Mouse (Mus musculus): ENCODE measurements around the gene Rc3h1. TPM values are rescaled to one million over a fixed set of nuclear protein-coding genes. Genes with fewer than 3 reads are reported as not detected.
"Not testable (repeated sequence)": the region's sequence is repeated elsewhere in the genome, so short reads cannot be mapped to it uniquely, and the experiment has no call there.

Gene Rc3h1
- polyA plus RNA-seq, 1 experiment from 2014 or later, result 9.3 TPM

DNA sequence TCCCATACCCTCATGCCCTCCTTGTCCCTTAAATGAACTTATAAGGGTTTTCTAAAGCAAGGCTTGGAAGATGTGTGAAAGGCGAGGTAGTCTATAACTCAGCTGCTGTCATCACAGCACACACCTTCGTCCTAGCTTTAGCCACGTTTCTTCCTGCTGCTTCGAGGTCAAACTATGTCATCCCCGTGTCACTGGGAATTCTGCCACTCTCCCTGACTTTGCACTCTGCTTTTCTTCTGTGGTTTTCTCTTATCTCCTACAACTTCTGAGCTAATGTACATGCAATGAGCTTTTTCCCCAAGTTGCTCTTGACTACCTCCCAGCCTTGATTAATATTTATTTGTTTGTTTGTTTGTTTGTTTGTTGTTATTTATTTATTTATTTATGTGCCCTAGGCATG lies 73.8 kb downstream of the Rc3h1 start:
- ATAC-seq (replicated peaks; ENCODE audit: insufficient number of reproducible peaks, low FRiP score, low TSS enrichment), result no peak
- H3K4me2 ChIP-seq, result no peak overlapping the region
- H3K36me3 ChIP-seq (ENCODE audit: control insufficient read depth, insufficient read depth, low read length), result no peaks in the 10 kb centered on the region
- H3K27me3 ChIP-seq (ENCODE audit: control insufficient read depth, insufficient read depth, low read length), result no peaks in the 10 kb centered on the region
- no peak overlapping the region for H3K9ac ChIP-seq (ENCODE audit: low read depth, low read length)
- H3K9me3 ChIP-seq (replicated peaks; ENCODE audit: control insufficient read depth, low read length), result no peaks in the 10 kb centered on the region
- H3K4me1 ChIP-seq (ENCODE audit: control insufficient read depth, insufficient read depth, low read length), result no peaks in the 10 kb centered on the region
- H3K4me3 ChIP-seq (ENCODE audit: low read depth, low read length), result no peak overlapping the region
- no peak overlapping the region for H3K27ac ChIP-seq (ENCODE audit: low read depth, low read length)
- 72% methylated on average over 5 of the region's 5 CpGs for WGBS (ENCODE audit: insufficient replicate concordance)

DNA sequence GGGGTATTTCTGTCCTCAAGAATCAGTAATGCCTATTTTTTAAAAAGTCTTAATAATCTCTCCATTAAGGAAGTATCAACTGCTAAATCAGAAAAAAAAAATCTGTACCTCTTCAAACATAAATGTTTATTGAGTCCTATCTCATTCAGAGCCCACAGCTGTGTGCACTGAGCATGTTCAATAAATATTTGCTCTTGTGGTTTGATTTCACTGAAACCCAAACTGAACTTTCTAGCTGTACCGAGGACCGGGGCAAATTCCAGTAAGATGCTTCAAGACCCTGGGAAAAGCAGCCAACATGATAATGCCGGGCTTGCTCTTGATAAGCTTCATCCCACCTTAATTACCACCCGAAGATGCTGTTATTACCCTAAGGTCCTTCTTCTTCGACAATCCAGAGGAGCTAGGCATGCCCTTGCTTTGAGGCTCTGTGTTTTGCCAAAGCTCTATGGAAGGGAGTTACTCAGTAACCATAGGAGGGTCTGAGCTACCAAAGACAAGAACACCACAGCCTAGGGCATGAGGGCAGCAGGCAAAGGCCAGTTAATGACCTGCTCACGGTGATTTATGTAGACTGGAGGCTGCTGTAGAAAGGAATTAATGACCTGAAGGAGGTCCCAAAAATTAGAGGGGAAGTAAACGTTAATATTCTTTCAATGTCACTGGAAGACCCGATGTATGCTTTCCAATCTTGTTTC lies 74.5 kb downstream of the Rc3h1 start:
- no peaks in the 10 kb centered on the region for H3K36me3 ChIP-seq (ENCODE audit: control insufficient read depth, insufficient read depth, low read length)
- H3K27ac ChIP-seq (ENCODE audit: low read depth, low read length), result no peak overlapping the region
- WGBS (ENCODE audit: insufficient replicate concordance), result 82% methylated on average over 8 of the region's 8 CpGs
- no peak for ATAC-seq (replicated peaks; ENCODE audit: insufficient number of reproducible peaks, low FRiP score, low TSS enrichment)
- no peak overlapping the region for H3K9ac ChIP-seq (ENCODE audit: low read depth, low read length)
- H3K4me1 ChIP-seq (ENCODE audit: control insufficient read depth, insufficient read depth, low read length), result no peaks in the 10 kb centered on the region
- H3K4me3 ChIP-seq (ENCODE audit: low read depth, low read length), result no peak overlapping the region
- no peak overlapping the region for H3K4me2 ChIP-seq
- H3K27me3 ChIP-seq (ENCODE audit: control insufficient read depth, insufficient read depth, low read length), result no peaks in the 10 kb centered on the region
- H3K9me3 ChIP-seq (replicated peaks; ENCODE audit: control insufficient read depth, low read length), result no peaks in the 10 kb centered on the region

DNA sequence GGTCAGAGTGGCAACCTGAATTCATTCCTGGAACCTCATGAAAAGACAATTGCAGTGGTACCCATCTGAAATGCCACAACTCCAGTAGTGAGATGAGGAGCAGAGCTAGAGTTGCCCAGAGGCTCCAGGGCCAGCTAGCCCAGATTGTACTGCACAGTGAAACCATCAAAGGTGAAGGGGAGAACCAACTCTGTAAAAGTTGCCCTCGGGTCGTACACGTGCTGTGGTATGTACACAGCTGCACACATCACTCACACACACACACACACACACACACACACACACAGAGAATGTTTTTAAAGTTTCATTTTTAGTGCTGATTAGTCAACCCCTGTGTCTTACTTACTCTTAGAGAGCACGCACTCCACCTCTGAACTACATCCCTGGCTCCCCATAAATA lies 75.1 kb downstream of the Rc3h1 start:
- H3K4me2 ChIP-seq, result no peak overlapping the region
- H3K27me3 ChIP-seq (ENCODE audit: control insufficient read depth, insufficient read depth, low read length), result no peaks in the 10 kb centered on the region
- WGBS (ENCODE audit: insufficient replicate concordance), result 87% methylated on average over 4 of the region's 4 CpGs
- ATAC-seq (replicated peaks; ENCODE audit: insufficient number of reproducible peaks, low FRiP score, low TSS enrichment), result no peak
- no peak overlapping the region for H3K9ac ChIP-seq (ENCODE audit: low read depth, low read length)
- H3K27ac ChIP-seq (ENCODE audit: low read depth, low read length), result no peak overlapping the region
- H3K36me3 ChIP-seq (ENCODE audit: control insufficient read depth, insufficient read depth, low read length), result no peaks in the 10 kb centered on the region
- H3K4me3 ChIP-seq (ENCODE audit: low read depth, low read length), result no peak overlapping the region
- H3K4me1 ChIP-seq (ENCODE audit: control insufficient read depth, insufficient read depth, low read length), result no peaks in the 10 kb centered on the region
- H3K9me3 ChIP-seq (replicated peaks; ENCODE audit: control insufficient read depth, low read length), result no peaks in the 10 kb centered on the region

DNA sequence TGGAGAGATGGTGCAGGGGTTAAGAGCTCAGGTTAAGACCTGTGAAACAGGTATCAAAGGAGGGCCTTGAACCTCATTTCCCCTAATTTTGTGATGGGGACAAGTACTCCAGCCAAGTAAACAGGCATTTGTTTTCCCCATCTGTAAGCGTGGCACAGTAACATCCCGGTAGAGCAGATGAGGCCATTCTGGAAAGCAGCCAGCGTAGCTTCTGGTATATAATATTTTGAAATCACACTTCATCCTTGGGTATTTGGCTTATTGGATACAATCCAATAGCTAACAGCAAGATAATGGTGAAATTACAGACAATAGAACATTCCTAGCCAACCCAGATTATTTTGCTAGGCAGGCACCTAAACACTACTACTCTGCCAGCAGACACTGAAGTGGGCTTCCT lies 76.7 kb downstream of the Rc3h1 start:
- Histone ChIP-seq H3K27me3 (ENCODE audit: control insufficient read depth, insufficient read depth, low read length) (no peaks in the 10 kb centered on the region), H3K27ac (ENCODE audit: low read depth, low read length) (no peak overlapping the region)
- 92% methylated on average over 3 of the region's 3 CpGs for WGBS (ENCODE audit: insufficient replicate concordance)

DNA sequence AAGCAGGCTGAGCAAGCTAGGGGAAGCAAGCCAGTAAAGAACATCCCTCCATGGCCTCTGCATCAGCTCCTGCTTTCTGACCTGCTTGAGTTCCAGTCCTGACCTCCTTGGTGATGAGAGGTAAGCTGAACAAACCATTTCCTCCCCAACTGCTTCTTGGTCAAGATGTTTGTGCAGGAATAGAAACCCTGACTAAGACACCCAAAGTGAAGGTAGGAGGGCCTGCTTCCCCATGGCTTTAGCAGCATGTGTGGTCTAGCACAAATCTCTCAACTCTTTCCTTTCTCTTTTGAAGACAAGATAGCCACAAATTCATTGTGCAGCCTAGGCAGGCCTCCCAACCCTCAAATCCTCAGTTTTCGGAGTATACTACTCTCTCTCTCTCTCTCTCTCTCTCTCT lies 78.5 kb downstream of the Rc3h1 start:
- not testable (repeated sequence) for H3K4me3 ChIP-seq (ENCODE audit: low read depth, low read length); H3K9me3 ChIP-seq (replicated peaks; ENCODE audit: control insufficient read depth, low read length); ATAC-seq (replicated peaks; ENCODE audit: insufficient number of reproducible peaks, low FRiP score, low TSS enrichment); H3K27ac ChIP-seq (ENCODE audit: low read depth, low read length); H3K4me1 ChIP-seq (ENCODE audit: control insufficient read depth, insufficient read depth, low read length); H3K27me3 ChIP-seq (ENCODE audit: control insufficient read depth, insufficient read depth, low read length); H3K9ac ChIP-seq (ENCODE audit: low read depth, low read length); H3K36me3 ChIP-seq (ENCODE audit: control insufficient read depth, insufficient read depth, low read length); H3K4me2 ChIP-seq
- 75% methylated on average over 1 of the region's 1 CpGs for WGBS (ENCODE audit: insufficient replicate concordance)

More for the DNA sequence above, 76.7 kb downstream of the Rc3h1 start:
- no peaks in the 10 kb centered on the region for H3K36me3 ChIP-seq (ENCODE audit: control insufficient read depth, insufficient read depth, low read length)
- no peaks in the 10 kb centered on the region for H3K9me3 ChIP-seq (replicated peaks; ENCODE audit: control insufficient read depth, low read length)
- H3K9ac ChIP-seq (ENCODE audit: low read depth, low read length), result no peak overlapping the region
- H3K4me1 ChIP-seq (ENCODE audit: control insufficient read depth, insufficient read depth, low read length), result no peaks in the 10 kb centered on the region
- ATAC-seq (replicated peaks; ENCODE audit: insufficient number of reproducible peaks, low FRiP score, low TSS enrichment), result no peak
- no peak overlapping the region for H3K4me2 ChIP-seq
- H3K4me3 ChIP-seq (ENCODE audit: low read depth, low read length), result no peak overlapping the region

DNA sequence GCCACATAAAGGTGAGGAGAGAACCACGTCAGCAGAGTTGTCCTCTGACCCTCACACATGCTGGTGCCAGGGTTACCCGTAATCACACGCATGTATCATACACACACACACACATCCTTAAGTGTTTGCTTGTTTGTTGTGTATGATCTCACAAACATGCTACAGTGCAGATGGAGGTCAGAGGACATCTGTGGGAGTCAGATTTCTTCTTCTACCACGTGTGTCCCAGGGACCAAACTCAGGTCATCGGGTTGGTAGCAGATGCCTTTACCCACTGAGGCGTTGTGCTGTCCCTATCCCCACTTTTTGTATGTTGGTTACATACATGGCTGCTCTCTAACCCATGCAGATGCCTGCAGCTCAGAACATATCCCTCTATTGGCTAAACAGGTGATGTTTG lies 79.3 kb downstream of the Rc3h1 start:
- WGBS (ENCODE audit: insufficient replicate concordance), result 83% methylated on average over 6 of the region's 6 CpGs

DNA sequence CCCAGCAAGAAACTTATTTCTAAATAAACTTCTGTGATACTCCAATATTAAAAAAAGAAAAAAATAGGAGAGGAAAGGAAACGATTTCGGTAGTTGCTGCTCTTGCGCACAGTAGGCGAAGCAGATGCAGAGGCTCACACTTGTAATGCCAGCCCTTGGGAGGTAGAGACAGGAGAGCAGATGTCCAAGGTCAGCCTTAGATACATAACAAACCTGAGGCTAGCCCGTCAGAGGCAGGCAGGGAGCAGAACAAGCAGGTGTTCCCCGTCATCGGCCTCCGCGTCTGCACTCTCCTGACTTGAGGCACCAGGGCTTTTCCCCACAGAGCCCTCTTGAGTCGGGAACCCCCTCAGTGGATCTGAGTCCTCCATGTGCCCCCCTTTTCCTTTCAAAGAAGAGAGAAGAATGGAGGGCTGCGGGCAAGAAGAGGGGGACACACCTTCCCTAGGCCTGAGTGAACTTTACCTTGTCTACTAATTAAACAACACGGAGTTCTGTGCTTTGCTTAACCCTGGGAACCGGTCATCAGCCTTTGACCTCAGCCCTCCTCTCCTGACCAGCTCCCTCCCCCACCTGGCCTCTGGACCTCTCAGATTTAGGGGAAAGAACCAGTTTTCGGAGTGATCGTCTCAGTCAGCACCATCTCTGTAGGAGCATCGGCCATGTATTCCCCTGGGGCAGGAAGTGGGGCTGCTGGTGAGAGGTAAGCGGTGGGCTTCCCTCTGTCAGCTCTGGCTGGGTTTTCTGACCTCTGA lies 80.8 kb downstream of the Rc3h1 start:
- H3K9ac ChIP-seq (ENCODE audit: low read depth, low read length), result no peak overlapping the region
- no peaks in the 10 kb centered on the region for H3K9me3 ChIP-seq (replicated peaks; ENCODE audit: control insufficient read depth, low read length)
- no peak overlapping the region for H3K27ac ChIP-seq (ENCODE audit: low read depth, low read length)
- H3K36me3 ChIP-seq (ENCODE audit: control insufficient read depth, insufficient read depth, low read length), result no peaks in the 10 kb centered on the region
- WGBS (ENCODE audit: insufficient replicate concordance), result 82% methylated on average over 17 of the region's 17 CpGs
- H3K27me3 ChIP-seq (ENCODE audit: control insufficient read depth, insufficient read depth, low read length), result no peaks in the 10 kb centered on the region
- H3K4me3 ChIP-seq (ENCODE audit: low read depth, low read length), result no peak overlapping the region
- no peak for ATAC-seq (replicated peaks; ENCODE audit: insufficient number of reproducible peaks, low FRiP score, low TSS enrichment)
- no peak overlapping the region for H3K4me2 ChIP-seq
- H3K4me1 ChIP-seq (ENCODE audit: control insufficient read depth, insufficient read depth, low read length), result no peaks in the 10 kb centered on the region

More for the DNA sequence above, 79.3 kb downstream of the Rc3h1 start:
- no peak overlapping the region for H3K27ac ChIP-seq (ENCODE audit: low read depth, low read length)
- no peaks in the 10 kb centered on the region for H3K36me3 ChIP-seq (ENCODE audit: control insufficient read depth, insufficient read depth, low read length)
- H3K9ac ChIP-seq (ENCODE audit: low read depth, low read length), result no peak overlapping the region
- no peaks in the 10 kb centered on the region for H3K4me1 ChIP-seq (ENCODE audit: control insufficient read depth, insufficient read depth, low read length)
- H3K9me3 ChIP-seq (replicated peaks; ENCODE audit: control insufficient read depth, low read length), result no peaks in the 10 kb centered on the region
- H3K27me3 ChIP-seq (ENCODE audit: control insufficient read depth, insufficient read depth, low read length), result no peaks in the 10 kb centered on the region
- ATAC-seq (replicated peaks; ENCODE audit: insufficient number of reproducible peaks, low FRiP score, low TSS enrichment), result no peak
- no peak overlapping the region for H3K4me3 ChIP-seq (ENCODE audit: low read depth, low read length)
- no peak overlapping the region for H3K4me2 ChIP-seq

DNA sequence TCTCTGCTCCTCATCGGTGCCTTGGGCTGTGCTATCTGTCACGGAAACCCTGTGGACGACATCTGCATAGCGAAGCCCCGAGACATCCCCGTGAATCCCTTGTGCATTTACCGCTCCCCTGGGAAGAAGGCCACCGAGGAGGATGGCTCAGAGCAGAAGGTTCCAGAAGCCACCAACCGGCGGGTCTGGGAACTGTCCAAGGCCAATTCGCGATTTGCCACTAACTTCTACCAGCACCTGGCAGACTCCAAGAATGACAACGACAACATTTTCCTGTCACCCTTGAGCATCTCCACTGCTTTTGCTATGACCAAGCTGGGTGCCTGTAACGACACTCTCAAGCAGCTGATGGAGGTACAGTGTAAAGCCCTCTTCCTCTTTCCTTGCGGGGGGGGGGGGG lies 83.2 kb downstream of the Rc3h1 start:
- Histone ChIP-seq H3K4me2 (no peak overlapping the region), H3K9me3 (replicated peaks; ENCODE audit: control insufficient read depth, low read length) (no peaks in the 10 kb centered on the region), H3K27ac (ENCODE audit: low read depth, low read length) (no peak overlapping the region), H3K27me3 (ENCODE audit: control insufficient read depth, insufficient read depth, low read length) (no peaks in the 10 kb centered on the region), H3K9ac (ENCODE audit: low read depth, low read length) (no peak overlapping the region), H3K4me3 (ENCODE audit: low read depth, low read length) (no peak overlapping the region), H3K36me3 (ENCODE audit: control insufficient read depth, insufficient read depth, low read length) (no peaks in the 10 kb centered on the region), H3K4me1 (ENCODE audit: control insufficient read depth, insufficient read depth, low read length) (no peaks in the 10 kb centered on the region)
- ATAC-seq (replicated peaks; ENCODE audit: insufficient number of reproducible peaks, low FRiP score, low TSS enrichment), result no peak
- 76% methylated on average over 15 of the region's 15 CpGs for WGBS (ENCODE audit: insufficient replicate concordance)

DNA sequence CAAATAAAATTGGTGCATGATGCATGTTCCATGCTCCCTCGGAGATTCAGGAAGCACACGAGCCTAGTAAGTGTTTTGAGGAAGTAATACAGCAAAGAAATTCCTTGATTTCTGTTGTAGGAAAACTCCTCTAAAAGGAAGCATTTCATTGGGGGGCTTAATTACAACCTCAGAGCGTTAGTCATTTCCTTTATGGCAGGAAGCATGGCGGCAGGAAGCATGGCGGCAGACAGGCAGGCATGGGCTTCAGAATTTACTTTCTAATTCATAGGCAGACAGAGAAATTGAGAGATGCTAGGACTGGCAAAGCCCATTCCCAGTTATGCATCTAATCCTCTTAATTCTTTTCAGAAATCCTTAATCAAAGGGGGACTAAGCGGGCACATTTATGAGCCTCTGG lies 87.6 kb downstream of the Rc3h1 start:
- H3K9ac ChIP-seq (ENCODE audit: low read depth, low read length), result no peak overlapping the region
- ATAC-seq (replicated peaks; ENCODE audit: insufficient number of reproducible peaks, low FRiP score, low TSS enrichment), result no peak
- 81% methylated on average over 6 of the region's 6 CpGs for WGBS (ENCODE audit: insufficient replicate concordance)

More for the DNA sequence above, 87.6 kb downstream of the Rc3h1 start:
- Histone ChIP-seq H3K4me3 (ENCODE audit: low read depth, low read length) (no peak overlapping the region), H3K9me3 (replicated peaks; ENCODE audit: control insufficient read depth, low read length) (no peaks in the 10 kb centered on the region), H3K27ac (ENCODE audit: low read depth, low read length) (no peak overlapping the region), H3K36me3 (ENCODE audit: control insufficient read depth, insufficient read depth, low read length) (no peaks in the 10 kb centered on the region), H3K27me3 (ENCODE audit: control insufficient read depth, insufficient read depth, low read length) (no peaks in the 10 kb centered on the region), H3K4me2 (no peak overlapping the region), H3K4me1 (ENCODE audit: control insufficient read depth, insufficient read depth, low read length) (no peaks in the 10 kb centered on the region)
